Mouse (Mus musculus) midbrain, embryonic 15.5 days (tissue): ENCODE results near the gene Adk. TPM values are rescaled to one million over a fixed set of nuclear protein-coding genes. Genes with fewer than 3 reads are reported as not detected.

ENCODE experiments used
- ATAC-seq: fragments of 200-750 bp; cut with Nextera tagmentation; replicated peaks from 2 replicates; pipeline ENCODE4 v1.8.0; 2017; ENCODE audit warnings: moderate TSS enrichment
- H3K27ac ChIP-seq: fragments of 300-500 bp; sonication (generic); 2 replicates; pipeline ENCODE4 v1.5.1; 2015; ENCODE audit warnings: mild to moderate bottlenecking, inconsistent platforms
- H3K27me3 ChIP-seq: fragments of 300-500 bp; sonication (generic); replicated peaks from 2 replicates; pipeline ENCODE4 v1.6.1; 2015; ENCODE audit warnings: inconsistent platforms
- H3K36me3 ChIP-seq: fragments of 300-500 bp; sonication (generic); replicated peaks from 2 replicates; pipeline ENCODE4 v1.6.1; 2015; ENCODE audit warnings: inconsistent platforms
- H3K4me1 ChIP-seq: fragments of 300-500 bp; sonication (generic); 2 replicates; pipeline ENCODE4 v1.6.1; 2015; ENCODE audit warnings: inconsistent platforms
- H3K4me2 ChIP-seq: fragments of 300-500 bp; sonication (generic); 2 replicates; pipeline ENCODE4 v1.6.1; 2015; ENCODE audit warnings: inconsistent platforms, mild to moderate bottlenecking, moderate library complexity
- H3K4me3 ChIP-seq: fragments of 300-500 bp; sonication (generic); 2 replicates; pipeline ENCODE4 v1.5.1; 2015; ENCODE audit warnings: mild to moderate bottlenecking, inconsistent platforms
- H3K9ac ChIP-seq: fragments of 300-500 bp; sonication (generic); 2 replicates; pipeline ENCODE4 v1.6.1; 2015; ENCODE audit warnings: mild to moderate bottlenecking, inconsistent platforms
- H3K9me3 ChIP-seq: fragments of 300-500 bp; sonication (generic); 2 replicates; pipeline ENCODE4 v1.6.1; 2016; ENCODE audit warnings: inconsistent platforms
- WGBS: fragments of 180-500 bp; shearing (Covaris S2); methylation state at CpG from one replicate; pipeline ENCODE4 v1.1.7; 2015; ENCODE audit warnings: mixed read lengths; 5-methylcytosine and 5-hydroxymethylcytosine counted together
- polyA plus RNA-seq: library from polyadenylated mRNA; unstranded; fragments of >200 nt; fragmentation: Nextera tagmentation; extraction: Ambion mirVana; gene quantifications from 2 replicates; pipeline ENCODE4 v1.2.1, GENCODE M21; 2015

The Adk gene
- polyA plus RNA-seq, 1 experiment from 2014 or later = 34.8 TPM

GRCm38 (mm10) chr14:21110492-21110891 lies 58.1 kb downstream of the Adk start:
- Histone ChIP-seq H3K9ac (no peak overlapping the region), H3K9me3 (no peaks in the 10 kb centered on the region), H3K36me3 (no peaks in the 10 kb centered on the region), H3K4me1 (no peaks in the 10 kb centered on the region), H3K27me3 (no peaks in the 10 kb centered on the region), H3K27ac (no peak overlapping the region), H3K4me3 (no peak overlapping the region), H3K4me2 (no peak overlapping the region)
- no peak for ATAC-seq
- 80% methylated on average over 4 of the region's 4 CpGs for WGBS

- H3K4me1 ChIP-seq = no peaks in the 10 kb centered on the region
- no peak overlapping the region for H3K4me3 ChIP-seq
- H3K9ac ChIP-seq = no peak overlapping the region
- no peaks in the 10 kb centered on the region for H3K9me3 ChIP-seq
- no peak for ATAC-seq
- H3K27ac ChIP-seq = no peak overlapping the region
- H3K27me3 ChIP-seq = no peaks in the 10 kb centered on the region
- H3K4me2 ChIP-seq = no peak overlapping the region
- no peaks in the 10 kb centered on the region for H3K36me3 ChIP-seq
- WGBS = 82% methylated on average over 1 of the region's 1 CpGs
Observed at GRCm38 (mm10) chr14:21111500-21111899, 59.1 kb downstream of the Adk start.

GRCm38 (mm10) chr14:21112174-21112573 lies 59.8 kb downstream of the Adk start:
- no peak overlapping the region for H3K9ac ChIP-seq
- no peak for ATAC-seq
- no peak overlapping the region for H3K27ac ChIP-seq
- H3K4me1 ChIP-seq = no peaks in the 10 kb centered on the region
- no peak overlapping the region for H3K4me2 ChIP-seq
- H3K9me3 ChIP-seq = no peaks in the 10 kb centered on the region
- 91% methylated on average over 5 of the region's 5 CpGs for WGBS
- no peaks in the 10 kb centered on the region for H3K27me3 ChIP-seq
- H3K36me3 ChIP-seq = no peaks in the 10 kb centered on the region
- H3K4me3 ChIP-seq = no peak overlapping the region

GRCm38 (mm10) chr14:21112742-21113141 lies 60.4 kb downstream of the Adk start:
- H3K4me1 ChIP-seq = no peaks in the 10 kb centered on the region
- no peaks in the 10 kb centered on the region for H3K9me3 ChIP-seq
- no peak overlapping the region for H3K27ac ChIP-seq
- H3K27me3 ChIP-seq = no peaks in the 10 kb centered on the region
- ATAC-seq = no peak
- H3K9ac ChIP-seq = no peak overlapping the region
- H3K4me2 ChIP-seq = no peak overlapping the region
- WGBS = 92% methylated on average over 6 of the region's 6 CpGs
- H3K36me3 ChIP-seq = no peaks in the 10 kb centered on the region
- no peak overlapping the region for H3K4me3 ChIP-seq

- no peak overlapping the region for H3K27ac ChIP-seq
- no peaks in the 10 kb centered on the region for H3K9me3 ChIP-seq
- no peak overlapping the region for H3K9ac ChIP-seq
- H3K4me3 ChIP-seq = no peak overlapping the region
- ATAC-seq = no peak
- no peaks in the 10 kb centered on the region for H3K4me1 ChIP-seq
- no peaks in the 10 kb centered on the region for H3K36me3 ChIP-seq
- no peaks in the 10 kb centered on the region for H3K27me3 ChIP-seq
- no peak overlapping the region for H3K4me2 ChIP-seq
Observed at GRCm38 (mm10) chr14:21114339-21114738, 62.0 kb downstream of the Adk start.

GRCm38 (mm10) chr14:21115318-21115717 lies 62.9 kb downstream of the Adk start:
- Histone ChIP-seq H3K27me3 (no peaks in the 10 kb centered on the region), H3K9ac (no peak overlapping the region), H3K4me3 (no peak overlapping the region), H3K36me3 (no peaks in the 10 kb centered on the region), H3K4me2 (no peak overlapping the region), H3K9me3 (no peaks in the 10 kb centered on the region), H3K27ac (no peak overlapping the region), H3K4me1 (no peaks in the 10 kb centered on the region)
- 59% methylated on average over 4 of the region's 4 CpGs for WGBS
- ATAC-seq = no peak

GRCm38 (mm10) chr14:21115888-21116460 lies 63.6 kb downstream of the Adk start:
- Histone ChIP-seq H3K36me3 (no peaks in the 10 kb centered on the region), H3K4me2 (no peak overlapping the region), H3K9ac (no peak overlapping the region), H3K27ac (no peak overlapping the region), H3K27me3 (no peaks in the 10 kb centered on the region), H3K9me3 (no peaks in the 10 kb centered on the region), H3K4me1 (0 out of 2 replicates have a peak, but pooled peaks cover 2% of the 10 kb centered on the region), H3K4me3 (no peak overlapping the region)
- 57% methylated on average over 3 of the region's 3 CpGs for WGBS
- ATAC-seq = no peak

GRCm38 (mm10) chr14:21118095-21118494 lies 65.7 kb downstream of the Adk start:
- Histone ChIP-seq H3K27me3 (no peaks in the 10 kb centered on the region), H3K4me2 (no peak overlapping the region), H3K4me1 (0 out of 2 replicates have a peak, but pooled peaks cover 2% of the 10 kb centered on the region), H3K9ac (no peak overlapping the region), H3K36me3 (no peaks in the 10 kb centered on the region), H3K9me3 (no peaks in the 10 kb centered on the region), H3K27ac (no peak overlapping the region), H3K4me3 (no peak overlapping the region)
- ATAC-seq = no peak
- 75% methylated on average over 4 of the region's 4 CpGs for WGBS

GRCm38 (mm10) chr14:21119653-21120313 lies 67.4 kb downstream of the Adk start:
- 84% methylated on average over 9 of the region's 9 CpGs for WGBS
- ATAC-seq = no peak

GRCm38 (mm10) chr14:21120473-21120872 lies 68.1 kb downstream of the Adk start:
- no peak for ATAC-seq
- no peak overlapping the region for H3K4me2 ChIP-seq
- H3K9ac ChIP-seq = no peak overlapping the region
- no peaks in the 10 kb centered on the region for H3K9me3 ChIP-seq
- no peaks in the 10 kb centered on the region for H3K27me3 ChIP-seq
- H3K4me3 ChIP-seq = no peak overlapping the region
- H3K27ac ChIP-seq = no peak overlapping the region
- H3K36me3 ChIP-seq = no peaks in the 10 kb centered on the region
- 0 out of 2 replicates have a peak, but pooled peaks cover 2% of the 10 kb centered on the region for H3K4me1 ChIP-seq
- WGBS = 40% methylated on average over 3 of the region's 3 CpGs

More at GRCm38 (mm10) chr14:21119653-21120313, 67.4 kb downstream of the Adk start:
- no peaks in the 10 kb centered on the region for H3K36me3 ChIP-seq
- no peaks in the 10 kb centered on the region for H3K9me3 ChIP-seq
- no peak overlapping the region for H3K9ac ChIP-seq
- H3K4me3 ChIP-seq = no peak overlapping the region
- 0 out of 2 replicates have a peak, but pooled peaks cover 2% of the 10 kb centered on the region for H3K4me1 ChIP-seq
- H3K27me3 ChIP-seq = no peaks in the 10 kb centered on the region
- H3K27ac ChIP-seq = no peak overlapping the region
- no peak overlapping the region for H3K4me2 ChIP-seq

GRCm38 (mm10) chr14:21127215-21127614 lies 74.8 kb downstream of the Adk start:
- 91% methylated on average over 6 of the region's 6 CpGs for WGBS

GRCm38 (mm10) chr14:21136906-21137305 lies 84.5 kb downstream of the Adk start:
- no peaks in the 10 kb centered on the region for H3K27me3 ChIP-seq
- H3K36me3 ChIP-seq = no peaks in the 10 kb centered on the region
- no peaks in the 10 kb centered on the region for H3K9me3 ChIP-seq
- no peak overlapping the region for H3K27ac ChIP-seq
- no peaks in the 10 kb centered on the region for H3K4me1 ChIP-seq
- peak; percentile 81; the same call in 1 of the 2 replicates for ATAC-seq
- H3K9ac ChIP-seq = no peak overlapping the region
- no peak overlapping the region for H3K4me2 ChIP-seq
- 30% methylated on average over 1 of the region's 1 CpGs for WGBS
- H3K4me3 ChIP-seq = no peak overlapping the region

More at GRCm38 (mm10) chr14:21127215-21127614, 74.8 kb downstream of the Adk start:
- Histone ChIP-seq H3K4me2 (no peak overlapping the region), H3K9ac (no peak overlapping the region), H3K4me1 (no peaks in the 10 kb centered on the region), H3K9me3 (no peaks in the 10 kb centered on the region), H3K27ac (no peak overlapping the region), H3K27me3 (no peaks in the 10 kb centered on the region), H3K36me3 (no peaks in the 10 kb centered on the region), H3K4me3 (no peak overlapping the region)
- ATAC-seq = no peak

- Histone ChIP-seq H3K27ac (no peak overlapping the region), H3K4me2 (no peak overlapping the region), H3K9me3 (no peaks in the 10 kb centered on the region), H3K36me3 (no peaks in the 10 kb centered on the region), H3K4me1 (no peaks in the 10 kb centered on the region), H3K9ac (no peak overlapping the region), H3K27me3 (no peaks in the 10 kb centered on the region), H3K4me3 (no peak overlapping the region)
- no peak for ATAC-seq
- WGBS = 92% methylated on average over 1 of the region's 1 CpGs
Observed at GRCm38 (mm10) chr14:21142603-21143002, 90.2 kb downstream of the Adk start.
